Mouse (Mus musculus): ENCODE results near the gene Prkn. TPM values are rescaled to one million over a fixed set of nuclear protein-coding genes. Genes with fewer than 3 reads are reported as not detected.

Gene Prkn
- total RNA-seq, 2 experiments from 2014 or later = 12.8 to 12.9 TPM

DNA sequence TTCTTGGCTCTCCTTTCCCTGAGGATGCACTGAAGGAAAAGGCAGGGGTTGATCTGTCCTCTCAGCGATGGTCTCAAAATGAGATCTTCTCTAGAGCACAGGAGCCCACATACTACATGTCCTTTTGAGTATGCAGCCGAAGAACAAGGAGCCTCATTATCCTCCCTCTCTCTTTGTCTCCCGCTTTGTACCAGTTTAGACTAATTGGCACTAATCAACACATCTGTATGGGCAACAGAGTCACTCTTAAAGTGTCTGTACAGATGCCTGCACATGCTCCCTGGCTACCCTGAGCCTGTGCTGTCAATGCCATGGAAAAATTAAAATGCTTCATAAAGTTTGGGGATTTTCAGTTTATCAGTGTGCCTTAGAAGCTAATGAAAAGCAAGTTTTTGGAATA lies 924.9 kb downstream of the Prkn start:
- intact Hi-C loops (cut with DNase I; ENCODE audit: low total_unique reads) = no loop called here
- no peak for DNase-seq

DNA sequence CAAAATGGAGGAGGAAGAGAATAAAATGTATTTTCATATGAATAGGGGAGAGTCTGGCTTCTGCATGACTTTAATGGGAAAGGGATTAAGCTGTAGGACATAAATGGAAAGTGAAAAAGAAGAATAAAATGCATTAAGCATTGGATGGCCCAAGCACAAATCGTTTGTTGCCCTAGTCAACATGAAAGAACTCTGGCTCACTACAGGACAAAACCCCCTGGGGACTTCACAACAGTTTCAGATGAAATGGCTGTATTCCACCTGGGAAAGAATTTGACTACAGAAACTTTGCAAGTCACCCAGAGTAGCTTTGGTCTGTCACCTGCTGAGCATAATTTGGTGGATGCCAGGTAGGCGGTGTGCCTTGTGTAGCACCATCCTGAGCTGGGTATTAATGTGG lies 925.4 kb downstream of the Prkn start:
- intact Hi-C loops (cut with DNase I; ENCODE audit: low total_unique reads) = no loop called here
- DNase-seq = no peak

DNA sequence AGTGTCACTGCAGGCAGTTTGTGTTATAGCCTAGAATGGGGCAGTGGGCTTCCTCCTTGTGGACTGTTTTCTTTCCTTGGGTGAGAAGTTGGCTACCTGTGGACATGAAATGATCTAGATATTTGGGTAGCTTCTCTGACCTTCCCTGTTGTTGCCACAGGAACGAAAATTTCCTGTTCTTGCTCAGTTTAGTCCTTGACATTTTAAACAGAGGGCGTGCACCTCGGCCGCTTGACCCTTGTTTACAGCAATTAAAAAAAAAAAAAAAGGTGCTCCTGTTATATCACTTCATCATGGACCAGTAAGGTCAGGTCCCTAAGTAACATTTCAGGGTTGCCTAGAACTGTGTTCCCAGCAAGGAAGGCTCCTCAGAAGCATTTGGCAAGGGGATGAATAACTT lies 927.1 kb downstream of the Prkn start:
- DNase-seq = no peak
- intact Hi-C loops (cut with DNase I; ENCODE audit: low total_unique reads) = no loop called here

DNA sequence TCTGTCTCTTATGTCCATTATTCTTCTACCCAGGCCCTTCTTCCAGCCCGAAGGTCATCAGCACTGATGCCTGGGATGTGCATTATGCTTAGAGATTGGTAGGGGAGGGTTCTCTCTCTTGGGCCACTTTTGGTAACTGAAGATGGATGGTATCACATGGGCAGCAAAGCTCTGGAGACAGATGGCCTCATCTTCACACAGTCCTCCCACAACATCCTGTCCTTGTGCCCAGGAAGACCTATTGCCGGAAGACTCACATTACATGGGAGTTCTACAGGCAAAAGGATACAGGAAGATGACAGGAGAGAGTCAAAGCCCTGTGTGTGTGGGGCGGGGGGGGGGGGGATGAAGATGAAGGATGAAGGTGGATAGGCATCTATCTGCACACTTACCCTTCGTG lies 928.2 kb downstream of the Prkn start:
- DNase-seq = no peak
- intact Hi-C loops (cut with DNase I; ENCODE audit: low total_unique reads) = no loop called here

DNA sequence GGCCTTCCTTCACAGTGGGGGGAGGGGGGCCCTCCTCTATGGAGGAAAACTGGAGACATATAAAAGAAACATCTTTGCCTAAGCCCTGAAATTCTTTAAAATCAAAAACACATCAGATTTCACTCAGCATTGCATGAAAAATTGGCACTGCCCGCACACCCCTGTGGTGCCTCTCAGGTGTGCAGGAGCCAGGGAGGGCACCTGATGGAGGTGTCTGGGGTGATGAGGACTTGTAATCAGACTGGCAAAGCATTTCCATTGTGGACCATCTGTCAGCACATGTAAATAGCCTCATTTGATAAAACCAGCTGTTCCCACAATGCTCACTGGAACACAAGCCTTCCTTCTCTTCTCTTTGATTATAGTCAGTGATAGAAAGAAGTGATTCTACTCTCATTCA lies 928.8 kb downstream of the Prkn start:
- DNase-seq = no peak
- intact Hi-C loops (cut with DNase I; ENCODE audit: low total_unique reads) = no loop called here

DNA sequence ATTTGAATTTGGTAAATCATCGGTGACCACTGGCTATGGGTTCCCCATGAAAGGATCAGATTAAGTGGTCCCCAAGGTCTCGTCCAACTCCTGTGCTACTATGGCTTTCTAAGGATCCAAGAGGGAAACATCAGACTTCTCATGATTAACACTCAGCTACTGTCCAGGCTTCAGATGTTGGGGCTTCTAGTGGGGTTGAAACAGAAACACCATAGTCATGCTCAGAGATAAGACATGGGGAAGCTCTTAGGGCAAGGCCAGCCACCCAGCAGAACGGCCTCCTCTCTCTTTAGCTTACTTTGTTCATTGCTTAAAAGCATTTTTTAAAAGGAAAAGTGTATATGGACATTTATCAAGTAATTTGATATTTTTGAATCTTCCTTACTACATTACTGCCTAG lies 929.3 kb downstream of the Prkn start:
- intact Hi-C loops (cut with DNase I; ENCODE audit: low total_unique reads) = no loop called here
- no peak for DNase-seq

DNA sequence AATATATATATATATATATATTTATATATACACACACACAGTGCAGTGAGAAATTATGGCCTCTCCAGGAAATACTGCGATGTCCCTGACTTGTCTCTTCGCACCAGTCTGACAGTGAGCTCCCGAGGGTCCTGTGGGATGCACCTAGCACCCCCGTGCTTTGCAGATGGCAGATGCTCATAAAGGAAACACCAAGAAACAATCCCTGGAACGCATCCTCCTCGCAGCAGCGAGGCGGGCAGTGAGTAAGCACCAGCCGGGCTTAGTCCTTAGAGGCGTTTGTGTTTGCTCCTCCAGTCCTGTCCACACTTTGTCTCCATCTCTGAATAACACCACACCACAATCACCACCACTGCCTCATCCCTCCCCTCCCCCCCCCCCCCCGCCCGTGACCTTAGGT lies 939.4 kb downstream of the Prkn start:
- intact Hi-C loops (cut with DNase I; ENCODE audit: low total_unique reads) = no loop called here
- no peak for DNase-seq

DNA sequence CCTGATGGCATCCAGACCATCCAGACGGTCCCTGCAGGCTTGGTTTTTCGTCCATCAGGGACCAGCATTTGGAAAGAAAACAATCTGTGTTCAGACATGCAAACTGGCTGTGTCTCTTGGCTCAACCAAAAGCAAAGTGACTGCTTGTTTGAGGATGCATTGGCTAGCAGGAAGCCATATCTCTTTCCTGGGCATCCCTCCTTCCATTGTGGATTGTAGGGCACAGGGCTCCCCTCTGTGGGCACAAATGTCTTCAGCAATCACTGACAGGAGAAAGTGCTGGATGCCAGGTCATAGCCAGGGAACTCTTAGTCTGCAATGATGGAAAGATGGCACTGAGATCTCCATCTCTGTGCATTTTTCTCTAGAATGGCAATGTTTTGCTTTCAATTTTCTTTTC lies 939.8 kb downstream of the Prkn start:
- intact Hi-C loops (cut with DNase I; ENCODE audit: low total_unique reads) = no loop called here

DNA sequence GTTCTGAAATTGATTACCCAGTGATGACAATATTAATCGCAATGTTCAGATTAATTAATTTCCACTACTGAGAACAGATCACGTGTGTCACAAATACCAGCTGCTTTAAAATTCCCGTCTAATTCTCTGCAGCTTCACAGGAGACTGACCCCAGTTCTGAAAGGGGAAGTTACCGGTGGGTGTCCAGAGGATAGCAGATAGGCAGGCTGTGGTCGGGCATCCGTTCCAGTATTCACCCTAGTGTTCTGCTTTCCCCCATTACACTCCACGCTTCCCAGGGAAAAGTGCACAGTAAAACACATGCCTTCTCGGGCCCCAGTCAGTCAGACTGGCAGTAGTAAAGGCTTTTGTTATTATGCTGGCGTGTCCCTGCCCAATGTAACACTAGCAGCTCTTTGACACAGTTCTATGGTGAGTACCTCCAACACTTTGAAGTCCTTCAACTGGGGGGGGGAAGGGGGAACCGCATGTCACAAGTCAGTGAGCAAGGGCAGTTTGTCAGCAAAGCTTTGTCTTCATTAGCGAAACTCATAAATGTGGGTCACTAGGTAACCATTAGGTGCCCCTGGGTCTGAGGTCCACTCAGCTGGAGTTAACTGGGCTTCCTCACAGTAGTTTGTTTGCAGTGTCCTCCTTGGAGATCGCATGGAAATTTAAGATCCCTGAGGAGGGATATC lies 940.8 kb downstream of the Prkn start:
- no peak for DNase-seq
- intact Hi-C loops (cut with DNase I; ENCODE audit: low total_unique reads) = no loop called here

More for the DNA sequence above, 939.8 kb downstream of the Prkn start:
- DNase-seq = no peak

DNA sequence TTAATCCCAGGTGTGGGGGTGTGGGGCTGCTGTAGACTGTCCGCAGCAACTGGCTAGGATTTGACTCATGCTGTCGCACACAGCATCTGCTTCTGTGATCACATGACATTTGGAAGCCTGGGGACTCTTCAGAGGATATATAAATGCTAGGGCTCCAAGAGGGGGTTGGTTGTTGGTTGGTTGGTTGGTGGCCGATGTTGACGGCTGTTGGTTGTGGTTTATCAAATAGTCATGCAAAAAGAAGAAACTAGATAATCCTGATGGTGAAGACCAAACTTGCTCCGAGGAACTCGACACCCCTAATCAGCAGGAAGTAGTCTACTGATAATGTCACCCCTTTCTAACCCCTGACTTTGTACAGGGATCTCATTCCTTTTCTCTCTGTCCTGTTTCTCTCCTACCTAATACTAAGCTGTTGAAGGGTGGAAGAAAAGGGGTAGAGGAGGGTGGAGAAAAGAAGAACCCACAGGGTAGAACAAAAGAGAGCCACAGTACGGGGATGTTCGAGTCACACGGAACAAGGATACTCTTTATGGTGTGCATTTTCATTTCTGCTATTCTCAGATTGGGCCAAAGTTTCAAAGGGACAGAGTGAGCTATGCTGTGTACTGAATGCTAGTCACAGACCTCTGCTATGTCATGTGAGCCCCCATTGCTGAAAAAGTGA lies 948.2 kb downstream of the Prkn start:
- intact Hi-C loops (cut with DNase I; ENCODE audit: low total_unique reads) = no loop called here

DNA sequence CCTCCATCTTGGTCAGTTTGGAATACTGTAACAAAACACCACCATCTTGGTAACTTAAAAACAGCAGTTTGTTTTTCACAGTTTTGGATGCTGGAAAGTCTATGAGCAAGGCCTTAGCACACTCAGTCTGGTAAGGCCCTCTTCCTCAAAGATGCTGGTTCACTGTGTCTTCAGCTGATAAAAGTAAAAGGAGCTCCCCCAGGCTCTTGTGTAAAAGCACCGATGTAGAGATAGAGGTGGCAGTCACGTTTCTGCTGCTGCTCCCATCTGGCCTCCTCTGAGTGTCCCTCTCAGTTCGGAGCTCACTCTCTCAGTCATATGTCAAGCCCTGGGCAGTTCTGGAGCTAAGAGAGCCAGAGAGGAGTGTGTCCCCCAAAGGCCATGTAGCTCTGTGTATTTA lies 955.8 kb downstream of the Prkn start:
- no peak for DNase-seq
- intact Hi-C loops (cut with DNase I; ENCODE audit: low total_unique reads) = no loop called here

More for the DNA sequence above, 948.2 kb downstream of the Prkn start:
- DNase-seq = no peak

DNA sequence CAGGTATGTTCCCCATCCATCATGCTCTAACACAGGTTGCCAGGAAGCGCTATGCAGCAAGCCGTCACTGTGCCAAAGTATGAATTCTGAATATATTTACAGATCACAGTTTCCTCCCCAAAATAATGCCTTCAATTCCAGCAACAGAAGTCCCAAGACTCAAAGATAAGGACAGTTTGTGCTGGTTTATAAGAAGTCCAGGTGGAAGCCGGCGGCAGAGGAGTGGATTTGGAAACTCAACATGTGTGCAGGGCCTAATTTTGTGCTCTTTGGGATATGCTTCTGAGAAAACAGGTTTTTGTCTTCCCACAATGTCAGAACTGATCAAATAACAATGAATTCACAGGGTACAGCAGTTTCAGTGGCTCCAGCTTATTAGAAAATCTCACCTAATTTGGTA lies 961.0 kb downstream of the Prkn start:
- intact Hi-C loops (cut with DNase I; ENCODE audit: low total_unique reads) = no loop called here
- DNase-seq = no peak

DNA sequence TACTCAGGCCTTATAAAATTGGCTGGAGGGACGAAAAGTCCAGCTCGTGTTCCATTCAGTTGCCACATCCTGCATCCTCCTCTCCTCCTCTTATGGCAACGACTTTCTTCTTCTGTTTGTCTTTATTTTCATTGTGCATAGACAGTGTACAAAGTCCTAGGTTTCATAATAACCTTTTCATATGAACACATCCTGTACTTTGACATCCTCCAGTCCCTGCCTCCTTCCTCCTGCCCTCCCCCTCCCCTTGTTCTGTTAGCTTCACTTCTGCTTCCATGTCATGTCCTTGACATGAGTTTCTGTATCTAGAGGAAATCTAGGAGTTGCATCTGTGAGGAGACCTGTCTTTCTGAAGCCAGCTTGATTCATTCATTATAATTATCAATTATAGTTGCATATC lies 967.1 kb downstream of the Prkn start:
- intact Hi-C loops (cut with DNase I; ENCODE audit: low total_unique reads) = no loop called here
- DNase-seq = no peak

DNA sequence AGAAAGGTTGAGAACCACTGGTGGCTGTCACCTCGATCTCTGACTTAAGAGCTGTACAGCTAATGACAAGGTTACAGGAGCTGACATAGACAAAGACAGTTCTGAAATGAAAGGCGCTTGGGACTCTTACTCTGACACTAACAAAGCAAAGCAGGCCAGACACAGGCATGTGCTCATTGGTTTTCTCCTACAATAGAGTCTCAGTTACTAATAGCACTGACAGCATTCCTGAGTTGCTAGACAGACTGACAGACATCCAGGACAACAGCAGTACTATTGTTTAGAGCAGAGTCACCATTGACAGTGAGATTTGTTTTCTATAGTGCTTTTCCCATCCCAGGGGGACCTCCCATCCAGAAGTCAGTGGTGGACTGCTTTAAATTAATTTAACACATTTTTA lies 977.7 kb downstream of the Prkn start:
- no peak for DNase-seq
- intact Hi-C loops (cut with DNase I; ENCODE audit: low total_unique reads) = no loop called here

DNA sequence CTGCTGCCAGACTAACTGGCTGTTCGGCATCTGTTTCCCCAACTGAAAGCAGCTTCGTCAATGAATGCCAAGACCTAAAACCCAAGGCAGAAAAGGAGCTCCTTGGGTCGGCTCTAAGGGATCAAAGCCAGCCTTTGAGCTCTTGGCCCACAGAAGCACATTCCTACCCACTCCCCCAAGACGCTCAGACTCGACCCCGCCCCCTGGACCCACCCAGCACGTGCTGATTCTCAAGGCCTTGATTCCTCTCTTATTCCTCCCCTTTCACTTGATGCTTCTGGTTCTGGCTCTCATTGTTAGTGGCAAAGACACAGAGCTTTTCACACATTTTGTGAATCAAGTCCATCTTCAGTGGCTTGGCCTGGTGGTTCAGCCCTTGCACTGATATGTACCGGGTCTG lies 979.3 kb downstream of the Prkn start:
- DNase-seq = no peak
- intact Hi-C loops (cut with DNase I; ENCODE audit: low total_unique reads) = no loop called here

DNA sequence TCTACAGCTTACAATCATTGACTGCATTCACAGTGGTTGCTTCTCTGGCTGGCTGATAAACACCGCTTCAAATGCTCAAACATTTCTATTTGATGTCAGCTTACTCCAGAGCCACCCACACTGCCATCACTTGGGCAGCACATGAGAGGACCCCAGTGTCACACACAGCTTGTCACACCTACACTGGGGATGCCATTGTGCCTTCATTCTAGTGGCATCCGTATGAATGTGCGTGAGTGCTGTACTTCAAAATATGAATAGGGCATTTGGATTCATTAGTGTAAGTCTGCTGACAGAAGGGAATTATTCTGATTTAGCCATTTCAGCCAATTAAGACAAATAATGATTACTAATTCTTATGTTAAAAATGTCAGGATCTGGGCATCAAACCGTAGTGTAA lies 980.6 kb downstream of the Prkn start:
- intact Hi-C loops (cut with DNase I; ENCODE audit: low total_unique reads) = no loop called here
- no peak for DNase-seq

DNA sequence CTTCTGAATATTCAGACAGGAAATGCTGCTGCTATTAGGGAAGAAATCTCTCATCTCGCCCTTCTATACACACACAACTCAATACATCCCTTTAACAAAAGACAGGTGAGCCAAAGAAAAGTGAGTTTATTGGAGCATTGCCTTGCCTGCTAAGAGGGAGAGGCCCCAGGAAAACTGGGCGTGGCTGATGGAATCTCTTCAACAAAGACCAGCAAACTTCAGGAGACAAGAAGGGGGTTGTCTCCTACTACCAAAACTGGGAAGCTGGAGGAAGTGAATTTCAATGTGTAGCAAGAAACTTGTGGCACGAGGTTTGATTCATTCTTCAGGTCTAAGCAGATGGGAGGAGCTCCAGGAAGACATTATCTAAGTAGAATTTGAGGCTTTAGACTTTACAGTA lies 989.3 kb downstream of the Prkn start:
- no peak for DNase-seq
- intact Hi-C loops (cut with DNase I; ENCODE audit: low total_unique reads) = no loop called here

DNA sequence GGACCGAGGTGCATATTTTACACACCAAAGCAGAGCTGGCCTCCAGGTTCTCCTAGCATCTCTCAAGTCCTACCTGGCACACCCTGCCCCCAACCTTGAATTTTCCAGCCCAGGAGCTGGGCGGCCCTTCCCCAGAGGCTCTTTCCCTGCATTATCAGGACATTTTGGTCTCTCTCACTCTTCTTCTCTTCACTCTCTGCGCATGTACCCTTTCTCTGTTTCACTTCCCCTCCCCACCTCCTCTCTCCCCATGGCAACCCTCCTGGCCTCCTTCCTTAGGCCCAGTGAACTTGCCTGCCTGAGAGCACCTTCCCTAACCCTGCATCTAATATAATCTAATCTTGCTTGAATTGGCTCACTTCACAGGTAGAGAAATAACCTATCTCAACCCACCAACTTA lies 996.9 kb downstream of the Prkn start:
- DNase-seq = no peak
- intact Hi-C loops (cut with DNase I; ENCODE audit: low total_unique reads) = no loop called here

DNA sequence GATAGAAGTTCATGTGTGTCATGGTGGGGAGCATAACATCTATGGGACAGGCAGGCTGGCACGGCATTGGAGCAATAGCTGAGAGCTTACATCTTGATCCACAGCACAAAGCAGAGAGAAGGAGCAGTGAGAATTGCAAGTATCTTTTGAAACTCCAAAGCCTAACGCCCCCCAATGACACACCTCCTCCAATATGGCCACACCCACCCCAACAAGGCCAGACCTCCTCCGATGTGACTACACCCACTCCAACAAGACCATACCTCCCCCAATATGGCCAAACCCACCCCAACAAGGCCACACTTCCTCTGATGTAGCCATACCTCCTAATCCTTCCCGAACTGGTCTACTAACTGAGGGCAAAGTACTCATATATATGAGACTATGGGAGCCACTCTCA lies 1004.3 kb downstream of the Prkn start:
- no peak for DNase-seq
- intact Hi-C loops (cut with DNase I; ENCODE audit: low total_unique reads) = no loop called here

DNA sequence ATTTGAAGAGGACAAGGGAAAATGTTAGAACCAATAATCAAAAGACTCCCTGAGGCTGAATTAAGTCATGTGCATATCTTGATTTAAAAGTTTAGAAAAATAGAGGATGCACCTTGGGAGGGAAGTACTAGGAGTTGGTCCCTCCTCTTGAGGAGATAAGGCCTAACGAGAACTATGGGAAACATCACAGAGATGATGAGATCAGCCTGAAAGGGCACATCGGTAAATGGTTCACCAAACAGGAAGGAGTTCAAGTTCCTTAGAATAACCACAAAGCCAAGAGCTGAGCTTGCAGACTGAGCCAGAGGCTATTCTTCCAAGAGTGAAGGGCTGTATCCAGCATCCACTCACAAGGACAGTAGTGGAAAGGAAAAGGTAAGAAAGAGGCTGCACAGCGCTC lies 1004.8 kb downstream of the Prkn start:
- DNase-seq = no peak
- intact Hi-C loops (cut with DNase I; ENCODE audit: low total_unique reads) = no loop called here

DNA sequence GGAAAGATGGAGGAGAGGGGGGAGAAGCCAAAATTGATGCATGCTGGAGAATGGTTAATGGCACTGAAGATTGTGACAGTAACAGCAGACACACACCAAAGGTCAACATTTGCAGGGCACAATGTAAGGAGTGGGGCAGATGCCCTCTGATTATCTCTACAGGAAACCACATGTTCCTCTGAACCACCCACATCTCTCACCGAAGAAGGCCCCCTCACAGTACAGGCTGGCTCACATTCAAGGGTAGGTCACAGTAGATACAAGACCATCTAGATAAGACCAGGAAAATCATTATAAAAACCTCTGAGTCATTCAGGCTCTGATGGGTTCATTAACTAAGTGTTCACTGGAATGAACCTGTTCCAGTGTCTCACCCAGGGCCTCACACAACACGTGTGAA lies 1005.3 kb downstream of the Prkn start:
- intact Hi-C loops (cut with DNase I; ENCODE audit: low total_unique reads) = no loop called here
- no peak for DNase-seq

DNA sequence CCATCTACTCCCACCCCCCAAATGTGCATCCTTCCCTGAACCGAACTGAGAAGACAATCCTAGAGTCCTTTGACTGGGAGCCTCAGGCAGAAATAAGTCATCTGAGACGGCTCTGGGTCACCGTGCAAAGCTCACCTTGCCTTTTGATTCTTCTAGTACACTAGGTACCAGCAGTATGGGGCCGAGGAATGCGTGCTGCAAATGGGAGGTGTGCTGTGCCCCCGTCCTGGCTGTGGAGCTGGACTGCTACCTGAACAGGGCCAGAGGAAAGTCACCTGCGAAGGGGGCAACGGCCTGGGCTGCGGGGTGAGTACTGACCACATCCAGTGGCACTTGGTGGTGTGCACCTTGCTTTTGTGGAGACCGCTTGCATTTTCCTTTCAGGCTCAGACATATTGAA lies 1014.4 kb downstream of the Prkn start:
- intact Hi-C loops (cut with DNase I; ENCODE audit: low total_unique reads) = no loop called here
- no peak for DNase-seq

All from gastrocnemius, postnatal 14 days (tissue).